Mouse (Mus musculus): ENCODE data around the gene Pigu. TPM values are rescaled to one million over a fixed set of nuclear protein-coding genes. Genes with fewer than 3 reads are reported as not detected.
A peak's percentile ranks its signal among the peaks of the same experiment; 100 is the strongest.

Gene Pigu
- polyA plus RNA-seq, 1 experiment from 2014 or later = 51.9 TPM

- Histone ChIP-seq H3K27me3 (ENCODE audit: insufficient read depth, low read length) (no peaks in the 10 kb centered on the region), H3K9ac (ENCODE audit: low read depth, low read length) (no peak overlapping the region), H3K9me3 (replicated peaks; ENCODE audit: low read length) (no peaks in the 10 kb centered on the region), H3K4me2 (ENCODE audit: low read length) (peak overlapping the region; percentile 25), H3K4me1 (replicated peaks; ENCODE audit: insufficient read depth, low read length) (peaks cover 18% of the 10 kb centered on the region), H3K27ac (no peak overlapping the region), H3K36me3 (ENCODE audit: insufficient read depth, low read length) (peaks cover 9% of the 10 kb centered on the region), H3K4me3 (replicated peaks; ENCODE audit: low read depth, low read length) (no peak overlapping the region)
- TF ChIP-seq CTCF (IDR thresholded peaks at IDR 0.05; ENCODE audit: low read depth) = no peak
- WGBS = 29% methylated on average over 27 of the region's 27 CpGs
- no peak for ATAC-seq (replicated peaks; ENCODE audit: low FRiP score, low read depth)
- DNase-seq (ENCODE audit: low spot score) = no peak
Observed at GRCm38 (mm10) chr2:155386534-155386899, 29.3 kb upstream of the Pigu start.

- TF ChIP-seq CTCF (IDR thresholded peaks at IDR 0.05; ENCODE audit: low read depth) = no peak
- WGBS = 51% methylated on average over 18 of the region's 18 CpGs
- no peak overlapping the region for H3K4me3 ChIP-seq (replicated peaks; ENCODE audit: low read depth, low read length)
- H3K4me1 ChIP-seq (replicated peaks; ENCODE audit: insufficient read depth, low read length) = peaks cover 18% of the 10 kb centered on the region
- H3K27me3 ChIP-seq (ENCODE audit: insufficient read depth, low read length) = no peaks in the 10 kb centered on the region
- peak; percentile 40 for DNase-seq (ENCODE audit: low spot score)
- H3K9ac ChIP-seq (ENCODE audit: low read depth, low read length) = no peak overlapping the region
- H3K4me2 ChIP-seq (ENCODE audit: low read length) = peak overlapping the region; percentile 25
- no peak overlapping the region for H3K27ac ChIP-seq
- H3K9me3 ChIP-seq (replicated peaks; ENCODE audit: low read length) = no peaks in the 10 kb centered on the region
- ATAC-seq (replicated peaks; ENCODE audit: low FRiP score, low read depth) = no peak
- H3K36me3 ChIP-seq (ENCODE audit: insufficient read depth, low read length) = peaks cover 9% of the 10 kb centered on the region
Observed at GRCm38 (mm10) chr2:155385731-155386533, 28.7 kb upstream of the Pigu start.

GRCm38 (mm10) chr2:155385090-155385489 is 27.9 kb upstream of the Pigu start:
- Histone ChIP-seq H3K9me3 (replicated peaks; ENCODE audit: low read length) (no peaks in the 10 kb centered on the region), H3K4me1 (replicated peaks; ENCODE audit: insufficient read depth, low read length) (peaks cover 18% of the 10 kb centered on the region), H3K9ac (ENCODE audit: low read depth, low read length) (no peak overlapping the region), H3K4me2 (ENCODE audit: low read length) (no peak overlapping the region), H3K36me3 (ENCODE audit: insufficient read depth, low read length) (peaks cover 6% of the 10 kb centered on the region), H3K27ac (no peak overlapping the region), H3K4me3 (replicated peaks; ENCODE audit: low read depth, low read length) (no peak overlapping the region), H3K27me3 (ENCODE audit: insufficient read depth, low read length) (no peaks in the 10 kb centered on the region)
- WGBS = 31% methylated on average over 7 of the region's 7 CpGs
- DNase-seq (ENCODE audit: low spot score) (peak; percentile 95), ATAC-seq (replicated peaks; ENCODE audit: low FRiP score, low read depth) (no peak)
- peak; percentile 90 for TF ChIP-seq CTCF (IDR thresholded peaks at IDR 0.05; ENCODE audit: low read depth)

GRCm38 (mm10) chr2:155382791-155383438 is 25.7 kb upstream of the Pigu start:
- no peak overlapping the region; the same call in 1 of the 2 replicates for H3K4me3 ChIP-seq (replicated peaks; ENCODE audit: low read depth, low read length)
- DNase-seq (ENCODE audit: low spot score) (peak; percentile 25), ATAC-seq (replicated peaks; ENCODE audit: low FRiP score, low read depth) (no peak)
- peaks cover 18% of the 10 kb centered on the region for H3K4me1 ChIP-seq (replicated peaks; ENCODE audit: insufficient read depth, low read length)
- peak overlapping the region; percentile 87 for H3K4me2 ChIP-seq (ENCODE audit: low read length)
- peak; percentile 19; the same call in 1 of the 2 replicates for TF ChIP-seq CTCF (IDR thresholded peaks at IDR 0.05; ENCODE audit: low read depth)
- H3K9me3 ChIP-seq (replicated peaks; ENCODE audit: low read length) = no peaks in the 10 kb centered on the region
- 73% methylated on average over 2 of the region's 2 CpGs for WGBS
- peak overlapping the region; percentile 99 for H3K27ac ChIP-seq
- H3K36me3 ChIP-seq (ENCODE audit: insufficient read depth, low read length) = no peaks in the 10 kb centered on the region
- H3K27me3 ChIP-seq (ENCODE audit: insufficient read depth, low read length) = no peaks in the 10 kb centered on the region
- peak overlapping the region; percentile 97; the same call in 1 of the 2 replicates for H3K9ac ChIP-seq (ENCODE audit: low read depth, low read length)

GRCm38 (mm10) chr2:155382332-155382700 is 25.1 kb upstream of the Pigu start:
- no peak for TF ChIP-seq CTCF (IDR thresholded peaks at IDR 0.05; ENCODE audit: low read depth)
- ATAC-seq (replicated peaks; ENCODE audit: low FRiP score, low read depth) (peak; percentile 15; the same call in 1 of the 2 replicates), DNase-seq (ENCODE audit: low spot score) (no peak)
- Histone ChIP-seq H3K4me1 (replicated peaks; ENCODE audit: insufficient read depth, low read length) (peaks cover 18% of the 10 kb centered on the region), H3K27me3 (ENCODE audit: insufficient read depth, low read length) (no peaks in the 10 kb centered on the region), H3K4me3 (replicated peaks; ENCODE audit: low read depth, low read length) (peak overlapping the region; percentile 96), H3K9me3 (replicated peaks; ENCODE audit: low read length) (no peaks in the 10 kb centered on the region), H3K27ac (peak overlapping the region; percentile 99), H3K9ac (ENCODE audit: low read depth, low read length) (peak overlapping the region; percentile 97), H3K36me3 (ENCODE audit: insufficient read depth, low read length) (no peaks in the 10 kb centered on the region), H3K4me2 (ENCODE audit: low read length) (peak overlapping the region; percentile 87)
- 23% methylated on average over 6 of the region's 6 CpGs for WGBS

GRCm38 (mm10) chr2:155381643-155382331 is 24.6 kb upstream of the Pigu start:
- Histone ChIP-seq H3K36me3 (ENCODE audit: insufficient read depth, low read length) (no peaks in the 10 kb centered on the region), H3K4me3 (replicated peaks; ENCODE audit: low read depth, low read length) (peak overlapping the region; percentile 96), H3K4me2 (ENCODE audit: low read length) (peak overlapping the region; percentile 87), H3K27ac (peak overlapping the region; percentile 99), H3K27me3 (ENCODE audit: insufficient read depth, low read length) (no peaks in the 10 kb centered on the region), H3K9ac (ENCODE audit: low read depth, low read length) (peak overlapping the region; percentile 97), H3K9me3 (replicated peaks; ENCODE audit: low read length) (no peaks in the 10 kb centered on the region), H3K4me1 (replicated peaks; ENCODE audit: insufficient read depth, low read length) (peaks cover 18% of the 10 kb centered on the region)
- DNase-seq (ENCODE audit: low spot score) (peak; percentile 96), ATAC-seq (replicated peaks; ENCODE audit: low FRiP score, low read depth) (peak; percentile 94)
- no peak for TF ChIP-seq CTCF (IDR thresholded peaks at IDR 0.05; ENCODE audit: low read depth)
- under 1% methylated on average over 65 of the region's 68 CpGs for WGBS

All from kidney, postnatal 0 days (tissue).